Mouse (Mus musculus): ENCODE results near the gene Ahcy. TPM values are rescaled to one million over a fixed set of nuclear protein-coding genes. Genes with fewer than 3 reads are reported as not detected.
A peak's percentile ranks its signal among the peaks of the same experiment; 100 is the strongest.
"Not testable (repeated sequence)": the region's sequence is repeated elsewhere in the genome, so short reads cannot be mapped to it uniquely, and the experiment has no call there.

Ahcy gene
- total and polyA plus RNA-seq, 3 experiments = 364 to 529 (median 514) TPM

DNA sequence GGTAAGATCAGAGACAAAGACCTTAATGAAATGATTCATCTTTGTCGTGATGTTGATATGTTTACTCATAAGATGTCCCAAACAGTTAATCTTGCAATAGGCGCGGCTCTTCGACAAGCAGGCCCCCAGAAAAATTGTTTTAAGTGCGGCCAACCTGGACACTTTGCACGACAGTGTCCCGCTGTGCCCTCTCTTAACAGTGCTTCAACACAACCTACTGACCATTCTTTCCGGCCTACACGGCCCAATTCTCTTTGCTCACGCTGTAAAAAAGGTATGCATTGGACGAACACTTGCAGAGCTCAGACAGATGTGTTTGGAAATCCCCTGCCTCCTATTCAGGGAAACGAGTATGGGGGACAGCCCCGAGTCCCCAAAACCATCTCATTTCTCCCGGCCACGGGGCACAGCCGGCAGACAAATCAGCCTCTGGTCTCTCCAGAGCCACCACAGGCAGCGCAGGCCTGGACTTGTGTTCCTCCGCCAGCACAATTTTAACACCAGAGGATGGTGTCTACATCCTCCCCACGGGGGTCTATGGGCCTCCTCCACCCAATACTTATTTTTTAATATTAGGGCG lies 54.0 kb downstream of the Ahcy start:
- 0 out of 2 replicates have a peak, but pooled peaks have one; percentile 1 for TF ChIP-seq NRF1 (IDR thresholded peaks at IDR 0.05; ENCODE audit: low read depth, low read length)
- TF ChIP-seq TBP (conservative IDR thresholded peaks at IDR 0.05; ENCODE audit: low read depth, low read length) = 0 out of 2 replicates have a peak, but pooled peaks have one; percentile 39
- peak; percentile 79; the same call in 1 of the 2 replicates for TF ChIP-seq MEF2A (IDR thresholded peaks at IDR 0.05; ENCODE audit: borderline replicate concordance, low read depth, low read length)
- 0 out of 2 replicates have a peak, but pooled peaks have one; percentile 21 for TF ChIP-seq ETS1 (conservative IDR thresholded peaks at IDR 0.05; ENCODE audit: low read depth, low read length)
- TF ChIP-seq MAX (IDR thresholded peaks at IDR 0.05; ENCODE audit: low read length) = peak; percentile 24
- TF ChIP-seq NELFE (IDR thresholded peaks at IDR 0.05; ENCODE audit: low read depth, low read length) = peak; percentile 53; the same call in 1 of the 2 replicates
- peak; percentile 64 for TF ChIP-seq TCF12 (IDR thresholded peaks at IDR 0.05; ENCODE audit: low read depth, low read length)
- TF ChIP-seq POLR2A (IDR thresholded peaks at IDR 0.05; ENCODE audit: low read depth, low read length) = peak; percentile 56
- TF ChIP-seq IRF4 (IDR thresholded peaks at IDR 0.05; ENCODE audit: low read depth, low read length) = peak; percentile 59; the same call in 1 of the 2 replicates
- TF ChIP-seq ZMIZ1 (IDR thresholded peaks at IDR 0.05; ENCODE audit: low read depth, low read length) = 0 out of 2 replicates have a peak, but pooled peaks have one; percentile 47
- H3K4me2 ChIP-seq (ENCODE audit: insufficient read depth, low read depth, poor library complexity, severe bottlenecking) = peak overlapping the region; percentile 66
- H3K27ac ChIP-seq (ENCODE audit: insufficient read depth, low read depth) = peak overlapping the region; percentile 94
- H3K4me1 ChIP-seq (ENCODE audit: control insufficient read depth in 1 of 2, insufficient read depth in 2 of 2) = peaks cover 7 to 11% of the 10 kb centered on the region in 2 experiments; a peak in 3 of 4 replicates
- dilution Hi-C loops (cut with MboI; ENCODE audit: extremely low pct_ligation_motif_present, extremely low pct_unique_long_range_greater_than_20kb, low sequenced_read_pairs); H3K36me3 ChIP-seq (replicated peaks in 1 of 2; ENCODE audit: control insufficient read depth in 1 of 2, insufficient read depth in 1 of 2, low read length in 1 of 2); H3K9me3 ChIP-seq (replicated peaks; ENCODE audit: low read length); in situ Hi-C loops (cut with MboI; ENCODE audit: low pct_ligation_motif_present, low pct_unique_long_range_greater_than_20kb, low sequenced_read_pairs); H3K79me2 ChIP-seq (replicated peaks; ENCODE audit: control insufficient read depth, extremely low read depth, insufficient read depth, poor library complexity, severe bottlenecking); H3K27me3 ChIP-seq (replicated peaks): not testable (repeated sequence)
- DNase-seq (ENCODE audit: extremely low read depth) = peak; percentile 71
- peak overlapping the region in 1 of 3 experiments; percentile 36 for H3K4me3 ChIP-seq (replicated peaks in 1 of 3; ENCODE audit: low read depth in 2 of 3, low read length in 2 of 3, poor library complexity in 1 of 3)
- peak overlapping the region; percentile 79 for H3K9ac ChIP-seq (ENCODE audit: insufficient read depth, low read depth)

DNA sequence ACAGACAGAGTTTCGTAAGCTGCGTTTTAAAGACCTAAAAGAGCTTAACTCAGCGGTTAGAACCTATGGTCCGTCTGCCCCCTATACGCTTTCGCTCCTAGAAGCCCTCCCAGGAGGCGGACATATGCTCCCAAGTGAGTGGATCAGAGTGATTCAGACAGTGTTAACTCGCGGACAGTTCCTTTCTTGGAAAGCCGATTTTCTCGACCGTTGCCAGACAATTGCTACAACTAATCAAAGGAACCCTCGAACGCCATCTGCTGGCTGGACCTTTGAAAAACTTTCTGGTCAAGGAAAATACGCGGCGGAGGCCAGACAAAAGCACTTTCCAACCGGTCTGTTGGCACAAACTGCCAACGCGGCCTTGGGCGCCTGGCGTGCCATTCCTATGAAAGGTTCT lies 54.6 kb downstream of the Ahcy start:
- Histone ChIP-seq H3K9me3 (replicated peaks; ENCODE audit: low read length) (no peaks in the 10 kb centered on the region), H3K79me2 (replicated peaks; ENCODE audit: control insufficient read depth, extremely low read depth, insufficient read depth, poor library complexity, severe bottlenecking) (no peaks in the 10 kb centered on the region), H3K4me3 (replicated peaks in 1 of 3; ENCODE audit: low read depth in 2 of 3, low read length in 2 of 3, poor library complexity in 1 of 3) (peak overlapping the region; percentile 44 to 60 (median 51)), H3K27ac (ENCODE audit: insufficient read depth, low read depth) (peak overlapping the region; percentile 94), H3K4me1 (ENCODE audit: control insufficient read depth in 1 of 2, insufficient read depth in 2 of 2) (peaks cover 7 to 11% of the 10 kb centered on the region in 2 experiments; a peak in 3 of 4 replicates), H3K9ac (ENCODE audit: insufficient read depth, low read depth) (peak overlapping the region; percentile 79), H3K27me3 (replicated peaks) (no peaks in the 10 kb centered on the region), H3K4me2 (ENCODE audit: insufficient read depth, low read depth, poor library complexity, severe bottlenecking) (peak overlapping the region; percentile 66), H3K36me3 (replicated peaks in 1 of 2; ENCODE audit: control insufficient read depth in 1 of 2, insufficient read depth in 1 of 2, low read length in 1 of 2) (no peaks in the 10 kb centered on the region)
- in situ Hi-C loops (cut with MboI; ENCODE audit: low pct_ligation_motif_present, low pct_unique_long_range_greater_than_20kb, low sequenced_read_pairs) (no loop called here), dilution Hi-C loops (cut with MboI; ENCODE audit: extremely low pct_ligation_motif_present, extremely low pct_unique_long_range_greater_than_20kb, low sequenced_read_pairs) (no loop called here)
- DNase-seq (ENCODE audit: extremely low read depth) = peak; percentile 90
- TF ChIP-seq TBP (conservative IDR thresholded peaks at IDR 0.05; ENCODE audit: low read depth, low read length) (peak; percentile 76; the same call in 1 of the 2 replicates), CHD1 (IDR thresholded peaks at IDR 0.05; ENCODE audit: low read depth, low read length) (0 out of 2 replicates have a peak, but pooled peaks have one; percentile 47), ETS1 (conservative IDR thresholded peaks at IDR 0.05; ENCODE audit: low read depth, low read length) (no peak; the same call in 1 of the 2 replicates), NELFE (IDR thresholded peaks at IDR 0.05; ENCODE audit: low read depth, low read length) (no peak; the same call in 1 of the 2 replicates), JUN (IDR thresholded peaks at IDR 0.05; ENCODE audit: insufficient read depth, low read depth, low read length) (no peak; the same call in 1 of the 2 replicates), MAZ (IDR thresholded peaks at IDR 0.05; ENCODE audit: low read depth, low read length) (peak; percentile 48; the same call in 1 of the 2 replicates), EP300 (IDR thresholded peaks at IDR 0.05; ENCODE audit: low read length) (peak; percentile 36; the same call in 1 of the 2 replicates), HCFC1 (IDR thresholded peaks at IDR 0.05; ENCODE audit: low read depth, low read length) (peak; percentile 12; the same call in 1 of the 2 replicates), IRF4 (IDR thresholded peaks at IDR 0.05; ENCODE audit: low read depth, low read length) (peak; percentile 9; the same call in 1 of the 2 replicates), NRF1 (IDR thresholded peaks at IDR 0.05; ENCODE audit: low read depth, low read length) (peak; percentile 7; the same call in 1 of the 2 replicates), BHLHE40 (IDR thresholded peaks at IDR 0.05; ENCODE audit: low read depth, low read length) (0 out of 2 replicates have a peak, but pooled peaks have one; percentile 7), SMC3 (IDR thresholded peaks at IDR 0.05; ENCODE audit: low read depth, low read length) (peak; percentile 70), CHD2 (IDR thresholded peaks at IDR 0.05; ENCODE audit: low read length) (peak; percentile 45), ZC3H11A (IDR thresholded peaks at IDR 0.05; ENCODE audit: low read depth, low read length) (0 out of 2 replicates have a peak, but pooled peaks have one; percentile 2), CTCF (conservative IDR thresholded peaks at IDR 0.05 in 1 of 2, IDR thresholded peaks at IDR 0.05 in 1 of 2; ENCODE audit: low read depth in 2 of 2, low read length in 2 of 2) (peak; percentile 13 to 79; a peak in 3 of 4 replicates), ZMIZ1 (IDR thresholded peaks at IDR 0.05; ENCODE audit: low read depth, low read length) (no peak), JUND (conservative IDR thresholded peaks at IDR 0.05; ENCODE audit: low read depth, low read length) (no peak), RAD21 (IDR thresholded peaks at IDR 0.05; ENCODE audit: low read depth, low read length) (peak; percentile 70), MYC (IDR thresholded peaks at IDR 0.05; ENCODE audit: low read depth, low read length) (0 out of 2 replicates have a peak, but pooled peaks have one; percentile 28), MXI1 (IDR thresholded peaks at IDR 0.05; ENCODE audit: low read depth, low read length) (peak; percentile 28), RCOR1 (conservative IDR thresholded peaks at IDR 0.05; ENCODE audit: low read depth, low read length) (no peak), TCF12 (IDR thresholded peaks at IDR 0.05; ENCODE audit: low read depth, low read length) (peak; percentile 32)

All from CH12.LX (cell line).